Mouse (Mus musculus) ES-Bruce4 (cell line): Measurements from ENCODE around the gene Upp2. TPM values are rescaled to one million over a fixed set of nuclear protein-coding genes. Genes with fewer than 3 reads are reported as not detected.

Experiments used
- H3K27ac ChIP-seq: 2 replicates; pipeline ENCODE4 v1.5.1; 2012; ENCODE audit warnings: low read length, inconsistent platforms; ENCODE audit not compliant: insufficient read depth
- H3K27me3 ChIP-seq: 2 replicates; pipeline ENCODE4 v1.6.1; 2012; ENCODE audit warnings: mild to moderate bottlenecking, low read length, inconsistent platforms; ENCODE audit not compliant: control insufficient read depth, poor library complexity, insufficient read depth, severe bottlenecking
- H3K36me3 ChIP-seq: 2 replicates; pipeline ENCODE4 v1.6.1; 2012; ENCODE audit warnings: inconsistent platforms, mild to moderate bottlenecking, low read length, moderate library complexity; ENCODE audit not compliant: control insufficient read depth, poor library complexity, insufficient read depth, severe bottlenecking
- H3K4me1 ChIP-seq: one replicate; pipeline ENCODE4 v1.8.1; 2011; ENCODE audit warnings: low read length; ENCODE audit not compliant: control insufficient read depth, insufficient read depth
- H3K4me3 ChIP-seq: 2 replicates; pipeline ENCODE4 v1.5.1; 2011; ENCODE audit warnings: low read depth, mild to moderate bottlenecking, low read length
- H3K9ac ChIP-seq: 2 replicates; pipeline ENCODE4 v1.6.1; 2012; ENCODE audit warnings: low read depth, mild to moderate bottlenecking, inconsistent platforms; ENCODE audit not compliant: poor library complexity, severe bottlenecking
- H3K9me3 ChIP-seq: replicated peaks from 2 replicates; pipeline ENCODE4 v1.6.1; 2012; ENCODE audit warnings: mild to moderate bottlenecking, low read length, inconsistent platforms; ENCODE audit not compliant: control insufficient read depth, poor library complexity, insufficient read depth, severe bottlenecking
- CTCF ChIP-seq: IDR thresholded peaks from one replicate; pipeline ENCODE4 v1.8.1; 2011; ENCODE audit warnings: low read depth, low read length
- EP300 ChIP-seq: IDR thresholded peaks from 2 replicates; pipeline ENCODE4 v1.6.1; 2011; ENCODE audit warnings: low read depth, low read length; ENCODE audit not compliant: insufficient read depth
- POLR2A ChIP-seq: IDR thresholded peaks from one replicate; pipeline ENCODE4 v1.8.1; 2011; ENCODE audit warnings: low read length; ENCODE audit not compliant: insufficient read depth
- polyA plus RNA-seq: library from polyadenylated mRNA; stranded (reverse); fragments of >200 nt; gene quantifications from 2 replicates; pipeline ENCODE4 v1.2.4, GENCODE M21; 2011; ENCODE audit warnings: low read depth; ENCODE audit not compliant: missing spikeins, insufficient read depth, insufficient read length

The Upp2 gene
- polyA plus RNA-seq, 1 experiment = not detected

- no peaks in the 10 kb centered on the region for H3K27me3 ChIP-seq
- no peaks in the 10 kb centered on the region for H3K9me3 ChIP-seq
- no peaks in the 10 kb centered on the region for H3K36me3 ChIP-seq
- H3K4me3 ChIP-seq = no peak overlapping the region
- TF ChIP-seq POLR2A (no peak), CTCF (no peak), EP300 (no peak)
- no peak overlapping the region for H3K9ac ChIP-seq
- H3K27ac ChIP-seq = no peak overlapping the region
- H3K4me1 ChIP-seq = no peaks in the 10 kb centered on the region
Observed at GRCm38 (mm10) chr2:58533521-58534001, 33.5 kb upstream of the Upp2 start.

GRCm38 (mm10) chr2:58534379-58534778 lies 32.7 kb upstream of the Upp2 start:
- TF ChIP-seq CTCF (no peak), POLR2A (no peak), EP300 (no peak)
- H3K36me3 ChIP-seq = no peaks in the 10 kb centered on the region
- H3K27ac ChIP-seq = no peak overlapping the region
- no peak overlapping the region for H3K9ac ChIP-seq
- H3K4me1 ChIP-seq = no peaks in the 10 kb centered on the region
- H3K4me3 ChIP-seq = no peak overlapping the region
- H3K27me3 ChIP-seq = no peaks in the 10 kb centered on the region
- no peaks in the 10 kb centered on the region for H3K9me3 ChIP-seq

DNA sequence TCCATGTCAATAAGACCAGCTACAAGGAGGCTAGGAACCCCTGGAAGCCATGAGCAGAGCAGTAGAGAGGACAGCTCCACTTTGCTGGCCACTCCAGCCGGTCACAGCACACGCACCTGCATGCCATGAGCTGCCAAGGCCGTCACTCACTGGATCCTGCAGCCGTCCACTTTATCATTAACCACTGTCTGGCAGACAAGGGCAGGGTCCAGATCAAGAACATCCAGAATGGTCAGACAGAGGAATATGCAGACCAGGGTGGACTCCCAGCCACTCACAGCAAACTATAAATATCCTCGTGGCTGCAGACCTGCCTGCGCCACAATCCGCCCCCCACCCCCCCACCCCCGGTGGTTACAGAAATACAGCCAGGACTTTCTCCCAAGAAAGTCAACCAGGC lies 31.9 kb upstream of the Upp2 start:
- Histone ChIP-seq H3K27ac (no peak overlapping the region), H3K9ac (no peak overlapping the region), H3K4me3 (no peak overlapping the region), H3K4me1 (no peaks in the 10 kb centered on the region), H3K9me3 (no peaks in the 10 kb centered on the region), H3K36me3 (no peaks in the 10 kb centered on the region), H3K27me3 (no peaks in the 10 kb centered on the region)
- TF ChIP-seq POLR2A (no peak), CTCF (no peak), EP300 (no peak)

DNA sequence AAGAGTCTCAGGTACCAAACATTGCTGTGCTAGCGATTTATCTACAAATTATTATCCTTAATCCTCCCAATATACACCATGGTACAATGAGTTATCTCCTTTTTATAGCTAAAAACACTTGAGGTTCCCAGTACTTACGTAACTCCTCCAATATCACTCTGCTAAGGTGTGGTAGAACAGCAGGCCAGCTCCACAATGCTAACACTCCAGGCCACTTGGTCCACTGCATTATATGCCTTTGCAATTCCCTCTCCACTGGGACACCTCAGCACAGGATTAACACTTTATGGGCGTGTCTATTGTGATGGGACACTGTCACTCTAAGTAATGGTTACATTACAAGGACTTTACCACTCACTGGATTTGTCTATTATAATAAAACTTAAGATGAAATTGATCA lies 30.3 kb upstream of the Upp2 start:
- Histone ChIP-seq H3K9ac (no peak overlapping the region), H3K27ac (no peak overlapping the region), H3K9me3 (no peaks in the 10 kb centered on the region), H3K4me1 (no peaks in the 10 kb centered on the region), H3K36me3 (no peaks in the 10 kb centered on the region), H3K27me3 (no peaks in the 10 kb centered on the region), H3K4me3 (no peak overlapping the region)
- TF ChIP-seq EP300 (no peak), POLR2A (no peak)

GRCm38 (mm10) chr2:58538196-58538595 lies 28.9 kb upstream of the Upp2 start:
- TF ChIP-seq EP300 (no peak), POLR2A (no peak), CTCF (no peak)
- H3K9me3 ChIP-seq = no peaks in the 10 kb centered on the region
- H3K4me3 ChIP-seq = no peak overlapping the region
- no peaks in the 10 kb centered on the region for H3K4me1 ChIP-seq
- H3K27ac ChIP-seq = no peak overlapping the region
- H3K36me3 ChIP-seq = no peaks in the 10 kb centered on the region
- no peak overlapping the region for H3K9ac ChIP-seq
- no peaks in the 10 kb centered on the region for H3K27me3 ChIP-seq

- Histone ChIP-seq H3K4me3 (no peak overlapping the region), H3K27me3 (no peaks in the 10 kb centered on the region), H3K4me1 (no peaks in the 10 kb centered on the region), H3K9me3 (no peaks in the 10 kb centered on the region), H3K9ac (no peak overlapping the region), H3K36me3 (no peaks in the 10 kb centered on the region), H3K27ac (no peak overlapping the region)
- TF ChIP-seq EP300 (no peak), CTCF (no peak), POLR2A (no peak)
Observed at GRCm38 (mm10) chr2:58543252-58543651, 23.8 kb upstream of the Upp2 start.
